Mouse (Mus musculus): ENCODE measurements around the gene Ndufaf8. TPM values are rescaled to one million over a fixed set of nuclear protein-coding genes. Genes with fewer than 3 reads are reported as not detected.
A peak's percentile ranks its signal among the peaks of the same experiment; 100 is the strongest.

Gene Ndufaf8
- polyA plus RNA-seq, 1 experiment from 2014 or later, result 83.1 TPM

DNA sequence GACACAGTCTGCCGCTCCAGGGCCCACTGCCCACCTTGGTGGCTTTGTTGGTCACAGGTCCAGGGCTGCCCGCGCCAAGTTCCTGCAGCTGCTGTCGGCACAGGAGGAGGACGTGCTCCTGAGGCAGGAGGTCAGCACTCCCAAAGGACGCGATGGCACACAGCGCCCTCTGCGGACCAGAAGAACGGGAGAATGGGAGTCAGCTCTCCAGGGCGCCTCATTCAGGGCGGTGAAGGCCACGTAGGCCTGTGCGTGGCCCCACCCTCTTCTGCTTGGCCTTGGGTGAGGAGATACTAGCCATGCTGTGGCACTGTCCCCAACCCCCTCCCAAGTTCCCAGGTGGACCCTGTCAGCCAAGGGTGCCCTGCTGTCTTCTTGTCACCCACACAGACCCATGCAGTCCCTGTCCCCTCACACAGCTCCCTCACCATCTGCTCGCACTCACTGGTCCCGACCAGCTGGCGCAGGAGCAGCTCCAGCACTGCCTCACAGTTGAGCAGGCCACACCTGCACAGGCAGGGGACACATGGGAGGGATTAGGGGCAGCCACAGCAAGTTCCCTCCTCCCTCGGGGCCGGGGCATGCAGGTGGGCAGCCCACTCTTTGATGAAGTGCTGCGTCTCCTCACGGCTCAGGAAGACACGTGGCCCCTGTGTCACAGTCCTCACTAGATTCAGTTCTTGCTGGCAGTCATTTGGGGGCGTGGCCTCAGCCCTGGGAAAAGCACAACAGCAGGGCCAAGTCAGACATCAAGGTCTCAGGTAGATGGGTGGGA lies 5.7 kb upstream of the Ndufaf8 start:
- peaks cover 7% of the 10 kb centered on the region for H3K4me1 ChIP-seq
- no peak overlapping the region for H3K4me3 ChIP-seq (replicated peaks)
- no peaks in the 10 kb centered on the region for H3K27me3 ChIP-seq (replicated peaks)
- H3K4me2 ChIP-seq, result no peak overlapping the region
- WGBS, result 77% methylated on average over 23 of the region's 23 CpGs
- peak; percentile 15; the same call in 1 of the 2 replicates for ATAC-seq (ENCODE audit: insufficient read depth, low FRiP score, low read depth)
- H3K9ac ChIP-seq, result no peak overlapping the region
- H3K36me3 ChIP-seq, result peaks cover 41% of the 10 kb centered on the region
- no peaks in the 10 kb centered on the region for H3K9me3 ChIP-seq
- peak overlapping the region; percentile 54; the same call in 1 of the 2 replicates for H3K27ac ChIP-seq

DNA sequence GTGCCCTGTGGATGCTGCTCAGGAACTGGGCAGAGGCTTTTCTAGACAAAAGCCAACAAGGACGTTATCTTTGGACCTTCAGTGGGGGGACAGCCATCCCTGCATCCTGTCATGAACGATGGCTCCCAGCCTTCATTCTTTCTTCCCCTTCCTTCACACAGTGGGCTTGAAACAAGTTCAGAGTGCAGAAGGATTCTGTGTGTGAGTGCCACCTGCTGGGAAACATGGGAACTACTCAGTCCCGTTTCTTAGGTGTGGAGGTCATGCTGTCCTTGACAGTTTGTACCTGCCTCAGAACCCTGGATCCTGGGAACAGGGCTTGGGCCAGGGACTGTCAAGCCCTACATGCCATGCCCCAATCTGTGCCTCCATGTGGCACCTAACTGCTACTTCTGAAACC lies 2.3 kb downstream of the Ndufaf8 start:
- Histone ChIP-seq H3K9ac (no peak overlapping the region), H3K9me3 (no peaks in the 10 kb centered on the region), H3K4me1 (peaks cover 18% of the 10 kb centered on the region), H3K4me3 (replicated peaks) (no peak overlapping the region), H3K27me3 (replicated peaks) (no peaks in the 10 kb centered on the region), H3K36me3 (peaks cover 15% of the 10 kb centered on the region), H3K4me2 (no peak overlapping the region), H3K27ac (no peak overlapping the region)
- no peak for ATAC-seq (ENCODE audit: insufficient read depth, low FRiP score, low read depth)
- WGBS, result 1% methylated on average over 3 of the region's 3 CpGs

- no peaks in the 10 kb centered on the region for H3K9me3 ChIP-seq
- ATAC-seq (ENCODE audit: insufficient read depth, low FRiP score, low read depth), result no peak
- H3K36me3 ChIP-seq, result peaks cover 21% of the 10 kb centered on the region
- 77% methylated on average over 3 of the region's 3 CpGs for WGBS
- H3K4me2 ChIP-seq, result no peak overlapping the region
- H3K27ac ChIP-seq, result no peak overlapping the region
- peaks cover 12% of the 10 kb centered on the region for H3K4me1 ChIP-seq
- no peak overlapping the region for H3K4me3 ChIP-seq (replicated peaks)
- H3K27me3 ChIP-seq (replicated peaks), result no peaks in the 10 kb centered on the region
- H3K9ac ChIP-seq, result no peak overlapping the region
These were observed 4.8 kb downstream of the Ndufaf8 start for GRCm38 (mm10) chr11:120103431-120103997.

- no peaks in the 10 kb centered on the region for H3K27me3 ChIP-seq (replicated peaks)
- H3K9me3 ChIP-seq, result no peaks in the 10 kb centered on the region
- H3K9ac ChIP-seq, result no peak overlapping the region
- no peak overlapping the region for H3K4me2 ChIP-seq
- H3K36me3 ChIP-seq, result peaks cover 29% of the 10 kb centered on the region; the same call in 1 of the 2 replicates
- no peak for ATAC-seq (ENCODE audit: insufficient read depth, low FRiP score, low read depth)
- no peak overlapping the region for H3K27ac ChIP-seq
- 66% methylated on average over 2 of the region's 2 CpGs for WGBS
- 0 out of 2 replicates have a peak, but pooled peaks cover 2% of the 10 kb centered on the region for H3K4me1 ChIP-seq
- H3K4me3 ChIP-seq (replicated peaks), result no peak overlapping the region
These were observed 8.3 kb downstream of the Ndufaf8 start for GRCm38 (mm10) chr11:120107026-120107425.

- 83% methylated on average over 9 of the region's 9 CpGs for WGBS
- no peak overlapping the region for H3K4me3 ChIP-seq (replicated peaks)
- no peak for ATAC-seq (ENCODE audit: insufficient read depth, low FRiP score, low read depth)
These were observed 9.1 kb downstream of the Ndufaf8 start for GRCm38 (mm10) chr11:120107796-120108195.

DNA sequence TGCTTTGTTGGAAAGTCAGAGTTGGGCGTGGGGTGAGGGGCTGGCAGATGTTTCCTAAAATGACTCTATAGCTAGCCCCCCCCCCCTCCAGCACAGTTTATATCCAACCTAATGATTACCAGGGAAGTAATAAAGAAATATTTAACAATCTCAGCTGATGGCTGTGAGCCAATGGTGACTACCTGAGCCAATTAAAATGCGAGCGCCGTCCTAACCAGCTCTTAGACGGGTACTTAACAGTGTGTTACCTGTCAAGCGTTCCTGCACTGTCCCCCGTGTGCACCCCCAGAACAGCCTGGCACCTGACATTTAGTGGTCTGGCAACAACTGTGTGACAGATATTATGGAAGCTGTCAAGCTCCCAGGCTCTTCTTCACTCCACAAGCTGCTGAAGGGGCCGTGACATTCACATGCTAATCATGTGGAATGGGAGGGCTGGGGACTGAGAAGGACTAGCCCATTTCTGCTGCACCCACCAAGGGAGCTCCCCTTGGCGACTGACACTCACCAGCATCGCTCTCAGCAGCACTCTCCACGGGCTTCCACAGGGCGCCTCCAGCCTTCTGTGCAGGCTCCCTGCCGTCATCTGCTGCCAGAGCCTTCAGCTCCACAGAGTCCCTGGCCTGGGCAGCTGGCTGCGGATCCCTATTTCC lies 11.0 kb downstream of the Ndufaf8 start:
- Histone ChIP-seq H3K36me3 (peaks cover 31% of the 10 kb centered on the region; the same call in 1 of the 2 replicates), H3K27me3 (replicated peaks) (no peaks in the 10 kb centered on the region), H3K9me3 (no peaks in the 10 kb centered on the region), H3K27ac (no peak overlapping the region), H3K4me1 (0 out of 2 replicates have a peak, but pooled peaks cover 2% of the 10 kb centered on the region), H3K4me2 (no peak overlapping the region), H3K4me3 (replicated peaks) (no peak overlapping the region), H3K9ac (no peak overlapping the region)
- 83% methylated on average over 14 of the region's 14 CpGs for whole genome bisulfite sequencing
- no peak for ATAC-seq (ENCODE audit: insufficient read depth, low FRiP score, low read depth)

More at GRCm38 (mm10) chr11:120107796-120108195, 9.1 kb downstream of the Ndufaf8 start:
- Histone ChIP-seq H3K4me2 (no peak overlapping the region), H3K27ac (no peak overlapping the region), H3K27me3 (replicated peaks) (no peaks in the 10 kb centered on the region), H3K9ac (no peak overlapping the region), H3K4me1 (0 out of 2 replicates have a peak, but pooled peaks cover 2% of the 10 kb centered on the region), H3K9me3 (no peaks in the 10 kb centered on the region), H3K36me3 (peaks cover 29% of the 10 kb centered on the region; the same call in 1 of the 2 replicates)

DNA sequence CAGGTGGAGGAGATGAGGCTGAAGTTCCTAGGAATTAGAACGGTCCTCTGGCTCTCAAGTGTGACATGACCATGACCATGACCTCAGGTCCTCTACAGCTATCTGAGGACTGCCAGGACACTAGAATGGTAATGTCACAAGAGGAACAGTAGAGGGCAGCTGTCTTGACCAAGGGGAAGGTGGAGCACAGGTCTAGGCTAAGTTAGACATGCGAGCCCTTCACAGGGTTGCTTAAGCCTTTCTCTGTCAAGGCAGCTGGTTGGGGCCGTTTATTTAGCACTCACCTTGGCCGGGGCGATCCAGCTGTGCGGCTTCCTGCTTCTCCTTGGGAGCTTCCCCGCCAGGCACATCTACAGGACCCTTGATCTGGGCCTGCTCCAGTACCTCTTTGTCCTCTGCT lies 11.8 kb downstream of the Ndufaf8 start:
- no peak for ATAC-seq (ENCODE audit: insufficient read depth, low FRiP score, low read depth)
- WGBS, result 67% methylated on average over 7 of the region's 7 CpGs

GRCm38 (mm10) chr11:120111033-120111432 lies 12.3 kb downstream of the Ndufaf8 start:
- Histone ChIP-seq H3K36me3 (peaks cover 29% of the 10 kb centered on the region; the same call in 1 of the 2 replicates), H3K27me3 (replicated peaks) (no peaks in the 10 kb centered on the region), H3K9me3 (no peaks in the 10 kb centered on the region), H3K4me2 (no peak overlapping the region), H3K9ac (no peak overlapping the region), H3K4me3 (replicated peaks) (no peak overlapping the region), H3K4me1 (0 out of 2 replicates have a peak, but pooled peaks cover 2% of the 10 kb centered on the region), H3K27ac (no peak overlapping the region)
- ATAC-seq (ENCODE audit: insufficient read depth, low FRiP score, low read depth), result no peak
- WGBS, result 11% methylated on average over 2 of the region's 2 CpGs

More for the DNA sequence above, 11.8 kb downstream of the Ndufaf8 start:
- Histone ChIP-seq H3K36me3 (peaks cover 29% of the 10 kb centered on the region; the same call in 1 of the 2 replicates), H3K4me2 (no peak overlapping the region), H3K4me3 (replicated peaks) (no peak overlapping the region), H3K9ac (no peak overlapping the region), H3K27me3 (replicated peaks) (no peaks in the 10 kb centered on the region), H3K9me3 (no peaks in the 10 kb centered on the region), H3K27ac (no peak overlapping the region), H3K4me1 (0 out of 2 replicates have a peak, but pooled peaks cover 2% of the 10 kb centered on the region)

DNA sequence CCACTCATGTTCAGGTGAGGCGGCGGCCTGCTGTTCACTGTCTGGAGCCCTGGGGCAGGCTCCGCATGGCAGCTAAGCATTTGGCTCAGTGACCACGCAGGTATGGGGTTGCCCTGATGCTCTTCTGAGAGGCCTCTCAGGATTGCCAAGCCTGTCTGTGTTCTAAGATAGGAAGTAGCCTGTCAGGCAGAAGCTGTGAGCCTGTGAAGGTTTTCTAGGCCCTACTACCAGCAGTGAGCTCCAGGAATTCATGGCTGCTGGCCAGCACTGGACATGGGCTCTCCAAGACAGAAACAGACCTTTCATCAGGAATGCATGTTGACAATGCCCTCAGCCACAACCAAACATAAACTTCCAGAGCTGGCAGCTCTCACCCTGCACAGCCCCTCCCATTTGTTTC lies 13.4 kb downstream of the Ndufaf8 start:
- no peak overlapping the region for H3K9ac ChIP-seq
- no peak overlapping the region for H3K4me2 ChIP-seq
- ATAC-seq (ENCODE audit: insufficient read depth, low FRiP score, low read depth), result no peak
- no peaks in the 10 kb centered on the region for H3K9me3 ChIP-seq
- no peak overlapping the region for H3K4me3 ChIP-seq (replicated peaks)
- H3K36me3 ChIP-seq, result peaks cover 30% of the 10 kb centered on the region
- no peak overlapping the region for H3K27ac ChIP-seq
- 86% methylated on average over 4 of the region's 4 CpGs for whole genome bisulfite sequencing
- no peaks in the 10 kb centered on the region for H3K27me3 ChIP-seq (replicated peaks)
- 0 out of 2 replicates have a peak, but pooled peaks cover 1% of the 10 kb centered on the region for H3K4me1 ChIP-seq

GRCm38 (mm10) chr11:120114488-120115215 lies 15.9 kb downstream of the Ndufaf8 start:
- H3K4me2 ChIP-seq, result no peak overlapping the region
- H3K4me3 ChIP-seq (replicated peaks), result no peak overlapping the region
- no peaks in the 10 kb centered on the region for H3K27me3 ChIP-seq (replicated peaks)
- H3K4me1 ChIP-seq, result no peaks in the 10 kb centered on the region
- ATAC-seq (ENCODE audit: insufficient read depth, low FRiP score, low read depth), result no peak
- no peak overlapping the region for H3K9ac ChIP-seq
- 86% methylated on average over 21 of the region's 21 CpGs for WGBS
- H3K9me3 ChIP-seq, result no peaks in the 10 kb centered on the region
- 0 out of 2 replicates have a peak overlapping the region, but pooled peaks have one; percentile 26 for H3K27ac ChIP-seq
- peaks cover 35% of the 10 kb centered on the region for H3K36me3 ChIP-seq

- 84% methylated on average over 2 of the region's 2 CpGs for WGBS
- Histone ChIP-seq H3K4me2 (no peak overlapping the region), H3K4me1 (no peaks in the 10 kb centered on the region), H3K9ac (no peak overlapping the region), H3K27me3 (replicated peaks) (no peaks in the 10 kb centered on the region), H3K36me3 (peaks cover 28% of the 10 kb centered on the region), H3K9me3 (no peaks in the 10 kb centered on the region), H3K4me3 (replicated peaks) (no peak overlapping the region), H3K27ac (no peak overlapping the region)
- ATAC-seq (ENCODE audit: insufficient read depth, low FRiP score, low read depth), result no peak
These were observed 18.9 kb downstream of the Ndufaf8 start for GRCm38 (mm10) chr11:120117626-120118025.

Measured in stomach, embryonic 15.5 days (tissue).